Mouse (Mus musculus) embryonic facial prominence, embryonic 11.5 days (tissue): Measurements from ENCODE around the gene Sh3bgrl2. TPM values are rescaled to one million over a fixed set of nuclear protein-coding genes. Genes with fewer than 3 reads are reported as not detected.
"Not testable (repeated sequence)": the region's sequence is repeated elsewhere in the genome, so short reads cannot be mapped to it uniquely, and the experiment has no call there.

ENCODE experiments used
- ATAC-seq: fragments of 200-750 bp; cut with Nextera tagmentation; replicated peaks from 2 replicates; pipeline ENCODE4 v1.8.0; 2017; ENCODE audit warnings: low read depth; ENCODE audit not compliant: insufficient number of reproducible peaks, low FRiP score, low TSS enrichment
- DNase-seq: peaks from one replicate; pipeline ENCODE4 v3.0.0-alpha.2; 2015; ENCODE audit warnings: low spot score
- H3K27ac ChIP-seq: fragments of 300-500 bp; sonication (generic); replicated peaks from 2 replicates; pipeline ENCODE4 v1.5.1; 2014; ENCODE audit warnings: mild to moderate bottlenecking, low read depth, low read length, control low read depth
- H3K27me3 ChIP-seq: fragments of 300-500 bp; sonication (generic); 2 replicates; pipeline ENCODE4 v1.6.1; 2014; ENCODE audit warnings: mild to moderate bottlenecking, low read length, moderate library complexity, mixed read lengths; ENCODE audit not compliant: control insufficient read depth, insufficient read depth
- H3K36me3 ChIP-seq: fragments of 300-500 bp; sonication (generic); replicated peaks from 2 replicates; pipeline ENCODE4 v1.6.1; 2014; ENCODE audit warnings: low read depth, mild to moderate bottlenecking, low read length, moderate library complexity, mixed read lengths; ENCODE audit not compliant: control insufficient read depth, insufficient read depth
- H3K4me1 ChIP-seq: fragments of 300-500 bp; sonication (generic); 2 replicates; pipeline ENCODE4 v1.6.1; 2014; ENCODE audit warnings: low read length, mixed read lengths; ENCODE audit not compliant: control insufficient read depth, insufficient read depth
- H3K4me2 ChIP-seq: fragments of 300-500 bp; sonication (generic); 2 replicates; pipeline ENCODE4 v1.6.1; 2014; ENCODE audit warnings: low read depth, mild to moderate bottlenecking, control low read depth, low read length, moderate library complexity
- H3K4me3 ChIP-seq: fragments of 300-500 bp; sonication (generic); 2 replicates; pipeline ENCODE4 v1.5.1; 2014; ENCODE audit warnings: low read depth, low read length, control low read depth
- H3K9ac ChIP-seq: fragments of 300-500 bp; sonication (generic); replicated peaks from 2 replicates; pipeline ENCODE4 v1.6.1; 2014; ENCODE audit warnings: mild to moderate bottlenecking, control low read depth, low read length
- H3K9me3 ChIP-seq: fragments of 300-500 bp; sonication (generic); replicated peaks from 2 replicates; pipeline ENCODE4 v1.6.1; 2016; ENCODE audit warnings: mild to moderate bottlenecking, low read length, inconsistent platforms, mixed read lengths; ENCODE audit not compliant: control insufficient read depth
- WGBS: fragments of 180-500 bp; shearing (Covaris S2); extraction: QIAGEN DNeasy Blood & Tissue Kit; methylation state at CpG from one replicate; pipeline ENCODE4 v1.1.7; 2014; 5-methylcytosine and 5-hydroxymethylcytosine counted together
- polyA plus RNA-seq: library from polyadenylated mRNA; unstranded; fragments of >200 nt; fragmentation: Nextera tagmentation; extraction: Ambion mirVana; gene quantifications from 2 replicates; pipeline ENCODE4 v1.2.1, GENCODE M21; 2014

Gene Sh3bgrl2
- polyA plus RNA-seq: 18.5 and 18.8 TPM in 2 replicates

- Histone ChIP-seq H3K9ac (peak within 1 kb of the TSS; percentile 63), H3K4me3 (peak within 1 kb of the TSS; percentile 60), H3K27ac (no peak within 1 kb of the TSS), H3K36me3 (no peaks in the 10 kb centered on the region), H3K4me2 (peak within 1 kb of the TSS; percentile 76), H3K27me3 (no peaks in the 10 kb centered on the region), H3K4me1 (0 out of 2 replicates have a peak, but pooled peaks cover 2% of the 10 kb centered on the region), H3K9me3 (no peaks in the 10 kb centered on the region)
- ATAC-seq (peak; percentile 89), DNase-seq (peak; percentile 90)
- WGBS: 2% methylated on average over 76 of the region's 76 CpGs
Measured at GRCm38 (mm10) chr9:83547830-83548689, at the start of gene Sh3bgrl2. TSS of gene Sh3bgrl2 (plus strand) at chr9:83548327.

- H3K4me3 ChIP-seq, H3K4me1 ChIP-seq, H3K27me3 ChIP-seq, H3K27ac ChIP-seq, DNase-seq, H3K9ac ChIP-seq, H3K4me2 ChIP-seq, H3K36me3 ChIP-seq, H3K9me3 ChIP-seq: not testable (repeated sequence)
- 0 out of 2 replicates have a peak, but pooled peaks have one; percentile 34 for ATAC-seq
- 50% methylated on average over 5 of the region's 5 CpGs for WGBS
Measured at GRCm38 (mm10) chr9:83519081-83519480, 29.0 kb upstream of the Sh3bgrl2 start.

GRCm38 (mm10) chr9:83519510-83520155 is 28.5 kb upstream of the Sh3bgrl2 start:
- H3K27me3 ChIP-seq: no peaks in the 10 kb centered on the region
- no peaks in the 10 kb centered on the region for H3K36me3 ChIP-seq
- ATAC-seq (no peak), DNase-seq (peak; percentile 50)
- WGBS: 54% methylated on average over 6 of the region's 6 CpGs
- no peak overlapping the region for H3K4me2 ChIP-seq
- H3K27ac ChIP-seq: no peak overlapping the region
- H3K9ac ChIP-seq: no peak overlapping the region
- H3K4me3 ChIP-seq: no peak overlapping the region
- H3K9me3 ChIP-seq: no peaks in the 10 kb centered on the region
- H3K4me1 ChIP-seq: no peaks in the 10 kb centered on the region

- ATAC-seq (no peak), DNase-seq (no peak)
- Histone ChIP-seq H3K36me3 (no peaks in the 10 kb centered on the region), H3K4me2 (no peak overlapping the region), H3K4me1 (no peaks in the 10 kb centered on the region), H3K27ac (no peak overlapping the region), H3K4me3 (no peak overlapping the region), H3K27me3 (no peaks in the 10 kb centered on the region), H3K9ac (no peak overlapping the region), H3K9me3 (no peaks in the 10 kb centered on the region)
- WGBS: 80% methylated on average over 7 of the region's 7 CpGs
Measured at GRCm38 (mm10) chr9:83527341-83528060, 20.6 kb upstream of the Sh3bgrl2 start.

GRCm38 (mm10) chr9:83533044-83533769 is 14.9 kb upstream of the Sh3bgrl2 start:
- no peaks in the 10 kb centered on the region for H3K27me3 ChIP-seq
- no peaks in the 10 kb centered on the region for H3K9me3 ChIP-seq
- no peaks in the 10 kb centered on the region; the same call in 1 of the 2 replicates for H3K4me1 ChIP-seq
- H3K9ac ChIP-seq: no peak overlapping the region
- no peak overlapping the region for H3K4me2 ChIP-seq
- H3K36me3 ChIP-seq: no peaks in the 10 kb centered on the region
- DNase-seq (no peak), ATAC-seq (no peak)
- no peak overlapping the region for H3K4me3 ChIP-seq
- WGBS: 76% methylated on average over 5 of the region's 5 CpGs
- no peak overlapping the region for H3K27ac ChIP-seq

GRCm38 (mm10) chr9:83536959-83537358 is 11.2 kb upstream of the Sh3bgrl2 start:
- WGBS: 89% methylated on average over 4 of the region's 4 CpGs
- Histone ChIP-seq H3K27ac (no peak overlapping the region), H3K4me1 (no peaks in the 10 kb centered on the region; the same call in 1 of the 2 replicates), H3K36me3 (no peaks in the 10 kb centered on the region), H3K27me3 (no peaks in the 10 kb centered on the region), H3K4me3 (no peak overlapping the region), H3K9ac (no peak overlapping the region), H3K4me2 (no peak overlapping the region), H3K9me3 (no peaks in the 10 kb centered on the region)
- DNase-seq: no peak
- ATAC-seq: no peak

GRCm38 (mm10) chr9:83537510-83537909 is 10.6 kb upstream of the Sh3bgrl2 start:
- Histone ChIP-seq H3K27ac (no peak overlapping the region), H3K4me3 (no peak overlapping the region), H3K9ac (no peak overlapping the region), H3K4me1 (no peaks in the 10 kb centered on the region; the same call in 1 of the 2 replicates), H3K27me3 (no peaks in the 10 kb centered on the region), H3K4me2 (no peak overlapping the region), H3K9me3 (no peaks in the 10 kb centered on the region), H3K36me3 (no peaks in the 10 kb centered on the region)
- DNase-seq (no peak), ATAC-seq (no peak)
- 52% methylated on average over 2 of the region's 2 CpGs for WGBS
